Mouse (Mus musculus) embryonic facial prominence, embryonic 15.5 days (tissue): ENCODE data around the gene Slc26a8. TPM values are rescaled to one million over a fixed set of nuclear protein-coding genes. Genes with fewer than 3 reads are reported as not detected.

Experiments
- ATAC-seq: fragments of 200-750 bp; cut with Nextera tagmentation; 2 replicates; pipeline ENCODE4 v1.8.0; 2017; ENCODE audit warnings: low read depth, moderate TSS enrichment; ENCODE audit not compliant: insufficient number of reproducible peaks, low FRiP score, low TSS enrichment
- H3K27ac ChIP-seq: fragments of 300-500 bp; sonication (generic); replicated peaks from 2 replicates; pipeline ENCODE4 v1.5.1; 2015; ENCODE audit warnings: mild to moderate bottlenecking, inconsistent platforms
- H3K27me3 ChIP-seq: fragments of 300-500 bp; sonication (generic); 2 replicates; pipeline ENCODE4 v1.6.1; 2015; ENCODE audit warnings: inconsistent platforms
- H3K36me3 ChIP-seq: fragments of 300-500 bp; sonication (generic); 2 replicates; pipeline ENCODE4 v1.6.1; 2015; ENCODE audit warnings: mild to moderate bottlenecking, inconsistent platforms
- H3K4me1 ChIP-seq: fragments of 300-500 bp; sonication (generic); 2 replicates; pipeline ENCODE4 v1.6.1; 2015; ENCODE audit warnings: inconsistent platforms
- H3K4me2 ChIP-seq: fragments of 300-500 bp; sonication (generic); replicated peaks from 2 replicates; pipeline ENCODE4 v1.6.1; 2015; ENCODE audit warnings: mild to moderate bottlenecking, inconsistent platforms
- H3K4me3 ChIP-seq: fragments of 300-500 bp; sonication (generic); replicated peaks from 2 replicates; pipeline ENCODE4 v1.5.1; 2015; ENCODE audit warnings: mild to moderate bottlenecking, inconsistent platforms
- H3K9ac ChIP-seq: fragments of 300-500 bp; sonication (generic); 2 replicates; pipeline ENCODE4 v1.6.1; 2015; ENCODE audit warnings: inconsistent platforms
- H3K9me3 ChIP-seq: fragments of 300-500 bp; sonication (generic); replicated peaks from 2 replicates; pipeline ENCODE4 v1.6.1; 2016; ENCODE audit warnings: inconsistent platforms
- WGBS: fragments of 180-500 bp; shearing (Covaris S2); methylation state at CpG from one replicate; pipeline ENCODE4 v1.1.7; 2015; 5-methylcytosine and 5-hydroxymethylcytosine counted together
- polyA plus RNA-seq: library from polyadenylated mRNA; unstranded; fragments of >200 nt; fragmentation: Nextera tagmentation; extraction: Ambion mirVana; gene quantifications from 2 replicates; pipeline ENCODE4 v1.2.1, GENCODE M21; 2015

The Slc26a8 gene
- polyA plus RNA-seq, 1 experiment from 2014 or later: 0.80 TPM

DNA sequence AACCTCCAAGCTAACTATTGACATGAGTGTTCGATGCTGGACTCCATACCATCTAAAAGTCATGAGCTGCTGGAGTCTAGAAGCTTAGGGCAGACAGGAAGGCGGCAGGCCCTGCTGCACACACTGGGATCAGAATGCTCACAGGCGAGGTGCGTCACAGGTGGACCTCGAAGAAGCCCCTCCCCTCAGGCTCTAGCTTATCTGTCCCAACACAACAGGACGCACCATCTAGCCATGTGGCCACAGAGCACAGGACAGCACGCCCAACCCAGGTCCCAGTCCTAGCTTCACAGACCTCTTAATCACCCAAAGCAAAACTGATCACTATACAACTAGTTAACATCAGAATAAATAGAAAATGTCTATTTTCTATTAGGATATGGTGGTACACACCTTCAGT lies 71.9 kb downstream of the Slc26a8 start:
- H3K27ac ChIP-seq: no peak overlapping the region
- H3K27me3 ChIP-seq: no peaks in the 10 kb centered on the region
- no peak overlapping the region for H3K4me2 ChIP-seq
- H3K4me1 ChIP-seq: peaks cover 29% of the 10 kb centered on the region
- H3K9me3 ChIP-seq: no peaks in the 10 kb centered on the region
- no peak for ATAC-seq
- H3K4me3 ChIP-seq: no peak overlapping the region
- 83% methylated on average over 7 of the region's 7 CpGs for WGBS
- H3K9ac ChIP-seq: no peak overlapping the region
- H3K36me3 ChIP-seq: peaks cover 40% of the 10 kb centered on the region

- Histone ChIP-seq H3K27ac (no peak overlapping the region), H3K27me3 (no peaks in the 10 kb centered on the region), H3K4me1 (peaks cover 27% of the 10 kb centered on the region), H3K4me3 (no peak overlapping the region), H3K9me3 (no peaks in the 10 kb centered on the region), H3K4me2 (no peak overlapping the region), H3K36me3 (peaks cover 40% of the 10 kb centered on the region), H3K9ac (no peak overlapping the region)
- ATAC-seq: no peak
- 84% methylated on average over 10 of the region's 10 CpGs for WGBS
Measured at GRCm38 (mm10) chr17:28617636-28618035, 72.4 kb downstream of the Slc26a8 start.

- no peaks in the 10 kb centered on the region for H3K27me3 ChIP-seq
- H3K27ac ChIP-seq: no peak overlapping the region
- H3K36me3 ChIP-seq: peaks cover 40% of the 10 kb centered on the region
- no peak overlapping the region for H3K4me2 ChIP-seq
- H3K4me1 ChIP-seq: peaks cover 12% of the 10 kb centered on the region; the same call in 1 of the 2 replicates
- no peak overlapping the region for H3K9ac ChIP-seq
- no peaks in the 10 kb centered on the region for H3K9me3 ChIP-seq
- no peak overlapping the region for H3K4me3 ChIP-seq
- no peak for ATAC-seq
- 99% methylated on average over 4 of the region's 4 CpGs for WGBS
Measured at GRCm38 (mm10) chr17:28615332-28615731, 74.7 kb downstream of the Slc26a8 start.

DNA sequence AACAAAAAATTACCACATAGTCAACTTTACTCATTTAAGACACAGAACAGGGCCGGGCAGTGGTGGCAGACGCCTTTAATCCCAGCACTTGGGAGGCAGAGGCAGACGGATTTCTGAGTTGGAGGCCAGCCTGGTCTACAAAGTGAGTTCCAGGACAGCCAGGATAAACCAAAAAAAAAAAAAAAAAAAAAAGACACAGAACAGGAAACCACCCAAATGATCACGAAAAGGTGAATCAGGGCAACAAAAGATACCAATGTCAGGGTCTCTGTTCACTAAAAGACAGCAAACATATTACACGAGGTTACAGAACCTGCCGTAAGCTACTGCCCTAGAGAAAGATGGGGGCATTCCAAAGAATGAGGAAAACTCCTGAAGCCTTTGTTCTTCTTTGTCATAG lies 76.9 kb downstream of the Slc26a8 start:
- WGBS: 84% methylated on average over 6 of the region's 6 CpGs

DNA sequence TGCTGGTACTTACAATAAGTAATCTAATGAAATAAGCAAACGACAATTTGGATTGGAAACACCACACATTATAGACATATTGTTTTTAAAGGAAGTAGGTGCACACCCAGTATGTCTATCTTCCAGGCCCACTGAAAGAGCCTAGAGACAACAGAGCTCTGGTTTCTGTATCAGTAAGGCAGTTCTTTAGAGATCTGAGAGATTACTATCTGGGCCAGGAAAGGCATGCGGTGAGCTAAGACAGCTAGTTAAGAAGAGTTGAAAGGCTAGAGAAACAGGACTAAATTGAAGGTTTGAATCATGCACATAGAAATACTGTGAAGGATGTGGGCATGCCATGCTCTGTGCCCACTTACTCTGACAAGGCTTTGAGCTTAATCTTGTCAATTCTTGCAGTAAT lies 77.4 kb downstream of the Slc26a8 start:
- H3K4me2 ChIP-seq: no peak overlapping the region
- H3K27ac ChIP-seq: no peak overlapping the region
- 0 out of 2 replicates have a peak, but pooled peaks cover 2% of the 10 kb centered on the region for H3K4me1 ChIP-seq
- no peak for ATAC-seq
- WGBS: 73% methylated on average over 2 of the region's 2 CpGs
- H3K9me3 ChIP-seq: no peaks in the 10 kb centered on the region
- no peaks in the 10 kb centered on the region for H3K27me3 ChIP-seq
- H3K4me3 ChIP-seq: no peak overlapping the region
- peaks cover 29% of the 10 kb centered on the region for H3K36me3 ChIP-seq
- no peak overlapping the region for H3K9ac ChIP-seq

More for the DNA sequence above, 76.9 kb downstream of the Slc26a8 start:
- Histone ChIP-seq H3K4me3 (no peak overlapping the region), H3K36me3 (peaks cover 28% of the 10 kb centered on the region), H3K4me1 (0 out of 2 replicates have a peak, but pooled peaks cover 4% of the 10 kb centered on the region), H3K9me3 (no peaks in the 10 kb centered on the region), H3K27me3 (no peaks in the 10 kb centered on the region), H3K9ac (no peak overlapping the region), H3K4me2 (no peak overlapping the region), H3K27ac (no peak overlapping the region)
- no peak for ATAC-seq

DNA sequence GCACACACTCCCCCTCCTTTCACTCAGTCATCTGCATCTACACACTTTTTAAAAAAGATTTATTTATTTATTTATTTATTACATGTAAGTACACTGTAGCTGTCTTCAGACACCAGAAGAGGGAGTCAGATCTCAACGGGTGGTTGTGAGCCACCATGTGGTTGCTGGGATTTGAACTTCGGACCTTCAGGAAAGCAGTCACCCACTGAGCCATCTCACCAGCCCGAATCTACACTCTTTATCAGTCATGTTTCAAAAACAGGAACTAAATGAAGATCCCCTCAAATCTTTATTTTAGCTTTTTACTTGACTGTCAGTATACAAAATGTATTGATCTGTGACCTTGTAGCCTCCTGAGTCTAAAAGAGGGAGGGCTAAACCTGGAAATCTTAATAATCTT lies 80.5 kb downstream of the Slc26a8 start:
- Histone ChIP-seq H3K9me3 (no peaks in the 10 kb centered on the region), H3K4me2 (no peak overlapping the region), H3K36me3 (peaks cover 38% of the 10 kb centered on the region), H3K27ac (no peak overlapping the region), H3K27me3 (no peaks in the 10 kb centered on the region), H3K4me1 (no peaks in the 10 kb centered on the region), H3K9ac (no peak overlapping the region), H3K4me3 (no peak overlapping the region)
- 75% methylated on average over 3 of the region's 3 CpGs for WGBS
- ATAC-seq: no peak

DNA sequence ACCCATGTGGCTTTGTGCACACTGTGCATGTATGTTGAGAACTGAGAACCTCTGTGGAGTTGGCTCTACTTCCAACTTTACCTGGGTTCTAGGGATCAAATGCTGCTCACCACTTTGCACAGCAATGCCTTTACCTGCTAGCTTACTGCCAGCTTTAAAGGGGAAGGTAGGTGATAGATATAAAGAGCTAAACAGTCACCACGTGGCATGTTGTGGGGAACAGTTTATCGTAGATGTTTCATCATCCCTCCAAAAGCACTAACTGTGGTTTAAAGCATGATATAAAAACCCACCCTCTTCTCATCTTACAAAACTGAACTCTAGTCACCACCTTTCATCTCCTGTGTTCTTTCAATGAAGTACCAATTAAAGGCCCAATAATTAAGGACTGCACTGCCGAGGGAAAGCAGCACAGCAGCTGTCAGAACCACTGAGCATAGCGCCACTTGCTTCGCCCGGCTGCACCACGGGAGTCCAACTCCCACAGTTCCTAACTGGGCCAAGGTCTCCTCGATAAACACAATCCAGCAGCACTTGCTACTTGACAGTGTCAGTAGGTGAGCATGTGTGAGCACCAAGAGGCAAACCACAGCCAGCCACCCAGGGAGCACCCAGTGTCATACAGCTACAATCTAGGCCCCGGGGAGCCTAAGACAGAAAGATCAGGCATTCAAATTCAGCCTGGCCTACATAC lies 88.3 kb downstream of the Slc26a8 start:
- 79% methylated on average over 9 of the region's 9 CpGs for WGBS
- Histone ChIP-seq H3K4me2 (no peak overlapping the region), H3K9me3 (no peaks in the 10 kb centered on the region), H3K9ac (no peak overlapping the region), H3K4me1 (no peaks in the 10 kb centered on the region), H3K36me3 (peaks cover 90% of the 10 kb centered on the region), H3K27ac (no peak overlapping the region), H3K27me3 (no peaks in the 10 kb centered on the region), H3K4me3 (no peak overlapping the region)
- ATAC-seq: no peak

DNA sequence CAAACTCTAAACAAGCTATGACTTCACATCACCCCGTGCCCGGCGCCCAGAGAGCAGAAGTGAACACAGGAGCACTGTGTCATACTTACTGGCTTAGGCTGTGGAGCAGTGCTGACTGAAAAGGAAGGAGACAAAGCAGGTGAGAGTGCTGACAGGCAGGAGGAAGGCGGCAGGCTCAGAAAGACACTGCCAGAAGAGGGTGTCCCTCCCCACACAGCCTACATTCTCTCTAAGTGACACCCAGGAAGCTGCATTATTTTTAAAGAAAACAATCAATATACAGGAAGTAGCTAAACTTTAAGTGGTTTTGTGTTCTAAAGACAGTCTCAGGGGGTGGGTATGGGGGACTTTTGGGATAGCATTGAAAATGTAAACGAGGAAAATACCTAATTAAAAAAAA lies 89.3 kb downstream of the Slc26a8 start:
- Histone ChIP-seq H3K4me3 (no peak overlapping the region), H3K4me1 (no peaks in the 10 kb centered on the region), H3K27ac (no peak overlapping the region), H3K9me3 (no peaks in the 10 kb centered on the region), H3K9ac (no peak overlapping the region), H3K27me3 (no peaks in the 10 kb centered on the region), H3K36me3 (peaks cover 91% of the 10 kb centered on the region), H3K4me2 (no peak overlapping the region)
- no peak for ATAC-seq
- 88% methylated on average over 5 of the region's 5 CpGs for WGBS

- no peak overlapping the region for H3K9ac ChIP-seq
- H3K4me1 ChIP-seq: 0 out of 2 replicates have a peak, but pooled peaks cover 5% of the 10 kb centered on the region
- H3K36me3 ChIP-seq: peaks cover 80% of the 10 kb centered on the region
- H3K4me3 ChIP-seq: no peak overlapping the region
- no peaks in the 10 kb centered on the region for H3K9me3 ChIP-seq
- H3K4me2 ChIP-seq: no peak overlapping the region
- ATAC-seq: no peak; the same call in 1 of the 2 replicates
- H3K27me3 ChIP-seq: no peaks in the 10 kb centered on the region
- 66% methylated on average over 4 of the region's 4 CpGs for WGBS
- no peak overlapping the region for H3K27ac ChIP-seq
Measured at GRCm38 (mm10) chr17:28593965-28594364, 96.1 kb downstream of the Slc26a8 start.

DNA sequence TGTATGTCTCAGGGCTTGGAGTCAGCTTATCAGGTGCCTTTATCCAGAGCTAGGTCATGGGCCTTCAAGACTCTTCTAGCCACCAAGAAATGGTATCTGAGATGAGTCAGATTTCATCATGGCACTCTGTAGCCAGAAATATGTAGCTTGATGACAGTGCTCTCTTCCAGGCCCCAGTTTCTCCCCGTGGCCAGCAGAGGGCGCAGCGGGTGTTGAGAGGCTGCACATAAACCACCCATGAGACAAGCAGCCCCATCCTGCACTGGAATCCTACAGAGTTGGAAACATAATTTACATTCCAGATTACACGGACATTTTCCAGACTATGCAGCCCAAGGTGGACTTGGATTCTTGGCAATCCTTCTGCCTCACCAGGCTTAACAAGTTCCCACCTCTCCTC lies 97.0 kb downstream of the Slc26a8 start:
- 26% methylated on average over 4 of the region's 4 CpGs for WGBS
- ATAC-seq: no peak

GRCm38 (mm10) chr17:28591476-28591875 lies 98.6 kb downstream of the Slc26a8 start:
- 86% methylated on average over 5 of the region's 5 CpGs for WGBS

More for the DNA sequence above, 97.0 kb downstream of the Slc26a8 start:
- Histone ChIP-seq H3K4me3 (no peak overlapping the region), H3K27ac (no peak overlapping the region), H3K36me3 (peaks cover 82% of the 10 kb centered on the region), H3K27me3 (no peaks in the 10 kb centered on the region), H3K9ac (no peak overlapping the region), H3K4me2 (no peak overlapping the region), H3K9me3 (no peaks in the 10 kb centered on the region), H3K4me1 (0 out of 2 replicates have a peak, but pooled peaks cover 5% of the 10 kb centered on the region)

GRCm38 (mm10) chr17:28590596-28590995 lies 99.4 kb downstream of the Slc26a8 start:
- H3K9me3 ChIP-seq: no peaks in the 10 kb centered on the region
- 0 out of 2 replicates have a peak, but pooled peaks cover 13% of the 10 kb centered on the region for H3K4me1 ChIP-seq
- ATAC-seq: no peak
- no peaks in the 10 kb centered on the region for H3K27me3 ChIP-seq
- H3K27ac ChIP-seq: no peak overlapping the region
- WGBS: 84% methylated on average over 3 of the region's 3 CpGs
- H3K4me3 ChIP-seq: no peak overlapping the region
- no peak overlapping the region for H3K4me2 ChIP-seq
- H3K36me3 ChIP-seq: peaks cover 72% of the 10 kb centered on the region
- no peak overlapping the region for H3K9ac ChIP-seq

More at GRCm38 (mm10) chr17:28591476-28591875, 98.6 kb downstream of the Slc26a8 start:
- Histone ChIP-seq H3K9ac (no peak overlapping the region), H3K27ac (no peak overlapping the region), H3K9me3 (no peaks in the 10 kb centered on the region), H3K4me2 (no peak overlapping the region), H3K4me1 (0 out of 2 replicates have a peak, but pooled peaks cover 11% of the 10 kb centered on the region), H3K36me3 (peaks cover 81% of the 10 kb centered on the region), H3K27me3 (no peaks in the 10 kb centered on the region), H3K4me3 (no peak overlapping the region)
- ATAC-seq: no peak
